Mouse (Mus musculus): ENCODE results near the gene Hist1h3d.
"Not testable (repeated sequence)": the region's sequence is repeated elsewhere in the genome, so short reads cannot be mapped to it uniquely, and the experiment has no call there.

Hist1h3d gene

DNA sequence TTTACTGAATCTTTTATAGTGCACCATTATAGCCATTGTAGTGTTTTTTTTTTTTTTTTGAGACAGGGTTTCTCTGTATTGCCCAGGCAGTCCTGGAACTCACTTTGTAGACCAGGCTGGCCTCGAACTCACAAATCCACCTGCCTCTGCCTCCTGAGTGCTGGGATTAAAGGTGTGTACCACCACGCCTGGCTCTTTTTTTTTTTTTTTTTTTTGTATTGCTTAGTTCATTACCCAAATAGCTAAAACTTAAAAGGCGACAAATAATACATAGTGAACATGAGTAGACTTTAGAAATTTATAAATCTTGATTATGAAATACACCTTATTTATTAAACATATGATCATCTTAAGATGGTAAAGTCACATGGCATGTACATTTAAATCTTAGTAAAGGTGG is 34.1 kb upstream of the Hist1h3d start:
- in situ Hi-C loops (cut with MboI; ENCODE audit: low sequenced_read_pairs): no loop called here

DNA sequence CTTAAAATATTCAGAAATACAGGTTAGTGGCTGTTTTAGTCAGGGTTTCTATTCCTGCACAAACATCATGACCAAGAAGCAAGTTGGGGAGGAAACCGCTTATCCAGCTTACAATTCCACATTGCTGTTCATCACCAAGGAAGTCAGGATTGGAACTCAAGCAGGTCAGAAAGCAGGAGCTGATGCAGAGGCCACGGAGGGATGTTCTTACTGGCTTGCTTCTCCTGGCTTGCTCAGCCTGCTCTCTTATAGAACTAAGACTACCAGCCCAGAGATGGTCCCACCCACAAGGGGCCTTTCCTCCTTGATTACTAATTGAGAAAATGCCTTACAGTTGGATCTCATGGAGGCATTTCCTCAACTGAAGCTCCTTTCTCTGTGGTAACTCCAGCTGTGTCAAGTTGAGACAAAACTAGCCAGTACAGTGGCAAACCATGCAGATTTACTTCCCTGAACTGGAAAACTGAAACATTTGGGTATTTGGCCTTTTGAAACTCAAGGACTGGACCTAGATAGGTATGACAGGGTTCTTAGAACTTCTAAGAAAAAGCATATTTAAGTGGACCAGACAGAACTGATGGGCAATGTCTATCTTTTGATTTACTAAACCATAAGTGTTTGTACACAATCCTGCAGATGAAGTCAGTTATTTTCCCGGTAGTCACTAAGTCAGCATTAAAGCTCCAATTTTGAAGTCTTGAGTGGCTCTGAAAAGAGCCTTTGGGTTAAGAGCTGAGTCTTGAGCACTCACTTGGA is 33.2 kb upstream of the Hist1h3d start:
- in situ Hi-C loops (cut with MboI; ENCODE audit: low sequenced_read_pairs): not testable (repeated sequence)

DNA sequence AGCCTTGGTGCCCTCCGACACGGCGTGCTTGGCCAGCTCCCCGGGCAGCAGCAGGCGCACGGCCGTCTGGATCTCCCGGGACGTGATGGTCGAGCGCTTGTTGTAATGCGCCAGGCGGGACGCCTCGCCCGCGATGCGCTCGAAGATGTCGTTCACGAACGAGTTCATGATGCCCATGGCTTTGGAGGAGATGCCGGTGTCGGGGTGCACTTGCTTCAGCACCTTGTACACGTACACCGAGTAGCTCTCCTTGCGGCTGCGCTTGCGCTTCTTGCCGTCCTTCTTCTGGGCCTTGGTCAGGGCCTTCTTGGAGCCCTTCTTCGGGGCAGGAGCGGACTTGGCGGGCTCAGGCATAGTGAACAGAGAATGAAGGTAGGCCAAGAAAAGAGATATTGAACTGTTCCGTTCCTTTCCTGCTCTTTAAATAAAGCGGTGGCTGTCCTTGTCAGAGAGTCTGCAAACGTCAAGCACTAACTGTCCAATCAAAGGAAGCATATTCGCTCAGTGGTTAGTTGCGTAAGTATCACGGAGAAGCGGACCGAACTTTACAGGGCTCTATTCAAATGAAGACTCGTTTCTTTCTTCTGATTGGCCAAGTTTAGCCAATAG is 32.5 kb upstream of the Hist1h3d start, which contains the start of gene Hist1h2bh:
Hist1h2bh (minus strand) TSS at position 394 of the 609 bp plus-strand sequence.
- in situ Hi-C loops (cut with MboI; ENCODE audit: low sequenced_read_pairs): not testable (repeated sequence)

DNA sequence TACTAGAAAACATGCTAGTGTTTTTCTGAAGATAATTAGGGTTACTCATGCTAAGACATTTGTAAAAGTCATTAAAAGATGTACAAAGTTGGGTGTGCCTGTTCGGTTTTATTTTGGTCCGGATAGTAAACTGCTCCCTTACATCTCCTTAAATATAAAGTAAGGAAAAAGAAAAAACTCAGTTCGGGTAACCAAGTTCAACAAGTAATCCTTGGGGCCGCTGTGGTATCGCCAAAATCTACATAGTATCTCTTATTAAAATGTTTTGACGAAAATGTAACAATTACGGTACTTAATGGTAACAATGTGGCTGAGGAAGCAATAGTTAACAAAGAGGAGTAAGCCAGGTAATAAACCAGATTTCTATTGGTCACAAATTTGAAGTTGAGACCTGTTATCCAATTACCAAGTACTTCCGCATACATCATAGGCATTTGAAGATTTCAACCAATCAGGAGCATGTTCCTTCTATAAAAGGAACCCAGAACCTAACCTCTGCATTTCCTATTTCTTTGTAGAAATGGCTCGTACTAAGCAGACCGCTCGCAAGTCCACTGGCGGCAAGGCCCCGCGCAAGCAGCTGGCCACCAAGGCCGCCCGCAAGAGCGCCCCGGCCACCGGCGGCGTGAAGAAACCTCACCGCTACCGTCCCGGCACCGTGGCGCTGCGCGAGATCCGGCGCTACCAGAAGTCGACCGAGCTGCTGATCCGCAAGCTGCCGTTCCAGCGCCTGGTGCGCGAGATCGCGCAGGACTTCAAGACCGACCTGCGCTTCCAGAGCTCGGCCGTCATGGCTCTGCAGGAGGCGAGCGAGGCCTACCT is 31.4 kb upstream of the Hist1h3d start, which contains the start of gene Hist1h3f:
Hist1h3f (plus strand) TSS at position 88 of the 822 bp plus-strand sequence.
- in situ Hi-C loops (cut with MboI; ENCODE audit: low sequenced_read_pairs): no loop called here

DNA sequence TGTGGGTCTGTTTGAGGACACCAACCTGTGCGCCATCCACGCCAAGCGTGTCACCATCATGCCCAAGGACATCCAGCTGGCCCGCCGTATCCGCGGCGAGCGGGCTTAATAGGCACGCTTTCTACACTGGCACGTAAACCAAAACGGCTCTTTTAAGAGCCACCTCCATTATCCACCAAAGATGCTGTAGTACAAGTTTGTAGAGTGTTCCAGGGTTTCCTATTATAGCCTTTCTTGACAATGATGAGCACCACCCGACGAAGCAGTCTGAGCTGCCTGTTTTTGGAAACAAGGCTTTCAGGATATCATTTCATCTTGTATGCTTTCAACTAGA is 30.8 kb upstream of the Hist1h3d start:
- in situ Hi-C loops (cut with MboI; ENCODE audit: low sequenced_read_pairs): not testable (repeated sequence)

DNA sequence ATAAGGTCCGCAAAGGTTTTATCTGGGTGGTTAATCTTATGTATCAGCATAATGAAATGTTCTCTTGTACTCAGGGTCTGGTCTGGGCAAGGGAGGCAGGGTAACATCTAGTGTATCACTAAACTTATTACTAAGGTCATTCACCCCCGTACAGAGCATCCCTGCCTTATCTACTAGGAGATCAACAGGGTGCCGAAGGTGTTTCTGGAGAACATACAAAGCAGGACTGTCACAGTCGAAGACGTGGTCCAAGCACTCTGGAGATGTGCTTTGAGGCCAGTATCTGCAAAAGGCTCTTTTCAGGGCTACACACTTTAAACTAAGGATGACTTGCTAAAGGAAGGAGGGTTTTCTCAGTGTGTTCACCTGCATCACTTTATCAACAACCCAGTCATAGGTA is 28.9 kb upstream of the Hist1h3d start:
- in situ Hi-C loops (cut with MboI; ENCODE audit: low sequenced_read_pairs): no loop called here

DNA sequence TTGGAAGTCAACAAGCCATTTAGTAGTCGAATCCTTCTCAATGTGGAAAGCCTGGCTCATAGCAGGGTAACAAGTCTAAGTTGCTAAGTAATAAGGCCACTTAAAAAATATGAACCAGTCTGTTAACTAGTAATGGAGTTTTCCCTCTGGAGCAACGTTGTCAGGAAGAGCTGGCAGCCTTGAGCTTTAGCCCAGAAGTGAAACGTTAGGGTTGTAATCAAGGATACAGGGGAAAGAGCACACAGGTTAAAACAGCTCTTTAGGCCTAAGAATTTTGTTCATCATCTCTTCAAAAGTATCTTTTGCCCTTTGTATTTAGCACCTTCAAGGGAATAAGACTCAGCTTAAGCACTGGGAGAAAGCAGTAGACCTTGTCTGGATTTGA is 24.8 kb upstream of the Hist1h3d start:
- in situ Hi-C loops (cut with MboI; ENCODE audit: low sequenced_read_pairs): loop anchor here (25.0 kb wide), 1 partner anchor 1763 kb away; the partner anchor contains the start of genes Hist1h1b, Hist1h2an, Hist1h2bp and Hist1h3i

DNA sequence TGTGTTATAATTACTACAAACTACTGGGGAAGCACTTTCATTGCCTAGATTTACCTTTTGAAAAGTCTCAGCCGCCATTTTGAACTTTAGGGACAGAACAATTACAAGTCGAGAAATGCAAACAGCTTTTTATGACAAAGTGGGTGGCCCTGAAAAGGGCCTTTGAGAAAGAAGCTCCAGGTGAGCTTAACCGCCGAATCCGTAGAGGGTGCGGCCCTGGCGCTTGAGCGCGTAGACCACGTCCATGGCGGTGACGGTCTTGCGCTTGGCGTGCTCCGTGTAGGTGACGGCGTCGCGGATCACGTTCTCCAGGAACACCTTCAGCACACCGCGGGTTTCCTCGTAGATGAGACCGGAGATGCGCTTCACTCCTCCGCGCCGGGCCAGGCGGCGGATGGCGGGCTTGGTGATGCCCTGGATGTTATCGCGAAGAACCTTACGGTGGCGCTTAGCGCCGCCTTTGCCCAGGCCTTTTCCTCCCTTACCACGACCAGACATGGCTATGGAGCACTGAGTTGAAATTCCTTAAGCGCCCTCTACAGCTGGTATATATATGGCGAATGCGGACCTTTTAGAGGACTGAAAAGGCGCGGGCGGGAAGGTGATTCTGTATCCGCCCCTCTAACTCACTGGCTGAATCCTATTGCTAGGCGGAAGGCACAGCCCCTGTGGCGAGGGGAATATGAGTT is 24.3 kb upstream of the Hist1h3d start, which contains the start of gene Hist1h4f:
Hist1h4f (minus strand) TSS at position 503 of the 689 bp plus-strand sequence.
- in situ Hi-C loops (cut with MboI; ENCODE audit: low sequenced_read_pairs): loop anchor here (25.0 kb wide), 1 partner anchor 1764 kb away; the partner anchor contains the start of genes Hist1h1b, Hist1h2an, Hist1h2bp and Hist1h3i

DNA sequence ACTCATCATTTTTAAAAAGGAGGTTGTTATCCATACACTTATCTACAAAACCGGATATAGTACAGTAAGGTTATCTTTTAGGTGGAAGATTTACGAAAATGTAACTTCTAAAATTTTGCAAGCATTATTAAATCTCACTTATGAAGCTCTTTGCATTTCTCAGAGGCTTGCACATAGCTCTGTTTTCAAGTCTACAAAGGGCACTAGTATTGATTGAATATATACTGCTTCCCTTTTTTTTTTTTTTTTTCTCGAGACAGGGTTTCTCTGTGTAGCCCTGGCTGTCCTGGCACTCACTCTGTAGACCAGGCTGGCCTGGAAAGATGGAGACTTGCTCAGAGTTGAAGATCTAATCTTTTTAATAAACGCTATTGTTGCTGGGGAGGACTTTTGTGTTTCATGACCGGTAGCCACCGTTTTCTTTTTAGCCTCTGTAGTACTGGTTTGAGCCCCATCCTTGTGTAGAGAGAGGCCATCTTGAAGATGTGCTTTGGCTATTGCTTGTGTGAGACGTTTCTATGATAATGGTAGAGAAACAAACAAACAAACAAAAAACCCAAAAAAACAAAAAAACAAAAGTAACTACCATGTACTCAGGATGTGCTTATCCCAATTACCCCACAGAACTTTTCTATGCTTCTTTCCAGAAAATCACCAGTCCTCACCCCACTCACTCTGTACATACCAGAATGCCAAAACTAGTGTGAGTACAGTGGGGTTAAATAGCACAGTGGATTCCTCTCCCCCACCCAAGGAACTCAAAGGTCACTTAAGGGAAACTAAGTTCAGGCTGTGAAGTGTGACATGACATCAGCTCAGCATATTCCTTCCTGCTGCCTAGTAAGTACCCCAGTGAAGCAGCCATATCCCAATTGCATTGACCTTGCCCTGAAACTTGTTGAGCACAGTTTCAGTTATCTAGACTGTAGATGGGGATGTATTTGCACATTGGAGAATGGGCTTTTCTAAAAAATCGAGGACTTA is 23.3 kb upstream of the Hist1h3d start:
- in situ Hi-C loops (cut with MboI; ENCODE audit: low sequenced_read_pairs): loop anchor here (25.0 kb wide), 1 partner anchor 1765 kb away; the partner anchor contains the start of genes Hist1h1b, Hist1h2an, Hist1h2bp and Hist1h3i

DNA sequence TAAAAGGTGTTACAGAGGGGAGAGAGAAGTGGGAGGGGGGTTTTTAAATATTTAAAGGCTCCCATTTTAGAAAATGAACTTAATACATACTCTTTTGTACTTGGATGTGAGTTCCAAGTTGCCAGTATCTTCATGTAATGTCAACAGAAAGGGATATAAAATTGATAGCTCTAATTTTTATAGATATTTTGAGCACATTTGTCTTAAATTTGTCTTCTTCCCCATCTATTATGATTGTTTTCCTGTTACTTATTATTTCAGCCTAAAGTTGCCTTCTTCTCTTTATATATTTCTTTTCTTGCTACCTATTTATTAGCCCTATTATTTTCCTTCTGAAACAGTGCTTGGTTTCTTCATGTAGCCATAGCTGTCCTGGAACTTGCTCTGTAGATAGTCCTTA is 22.6 kb upstream of the Hist1h3d start, which contains the start of gene Hist1h1d:
Hist1h1d (plus strand) TSS at position 301 of the 400 bp plus-strand sequence.
- in situ Hi-C loops (cut with MboI; ENCODE audit: low sequenced_read_pairs): loop anchor here (25.0 kb wide), 1 partner anchor 1766 kb away; the partner anchor contains the start of genes Hist1h1b, Hist1h2an, Hist1h2bp and Hist1h3i

DNA sequence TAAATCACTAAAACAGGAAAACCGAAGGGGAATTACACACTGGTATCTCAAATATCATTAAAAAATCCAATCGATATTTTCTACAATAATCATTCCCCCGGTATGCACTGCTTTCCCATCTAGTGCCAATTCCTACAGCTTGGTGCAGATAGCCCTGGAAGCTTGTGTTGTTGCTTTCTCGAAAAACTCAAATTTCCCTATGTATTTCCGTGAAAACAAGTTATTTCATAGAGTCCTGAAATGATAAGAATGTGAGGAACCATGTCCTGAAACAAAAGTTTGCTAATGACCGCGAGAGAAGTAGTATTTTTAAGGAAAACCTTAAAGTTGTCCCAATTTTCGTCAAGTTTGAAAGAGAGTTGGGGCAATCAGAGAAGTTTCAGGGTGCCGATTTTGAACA is 21.2 kb upstream of the Hist1h3d start:
- in situ Hi-C loops (cut with MboI; ENCODE audit: low sequenced_read_pairs): loop anchor here (25.0 kb wide), 1 partner anchor 1767 kb away; the partner anchor contains the start of genes Hist1h1b, Hist1h2an, Hist1h2bp and Hist1h3i

DNA sequence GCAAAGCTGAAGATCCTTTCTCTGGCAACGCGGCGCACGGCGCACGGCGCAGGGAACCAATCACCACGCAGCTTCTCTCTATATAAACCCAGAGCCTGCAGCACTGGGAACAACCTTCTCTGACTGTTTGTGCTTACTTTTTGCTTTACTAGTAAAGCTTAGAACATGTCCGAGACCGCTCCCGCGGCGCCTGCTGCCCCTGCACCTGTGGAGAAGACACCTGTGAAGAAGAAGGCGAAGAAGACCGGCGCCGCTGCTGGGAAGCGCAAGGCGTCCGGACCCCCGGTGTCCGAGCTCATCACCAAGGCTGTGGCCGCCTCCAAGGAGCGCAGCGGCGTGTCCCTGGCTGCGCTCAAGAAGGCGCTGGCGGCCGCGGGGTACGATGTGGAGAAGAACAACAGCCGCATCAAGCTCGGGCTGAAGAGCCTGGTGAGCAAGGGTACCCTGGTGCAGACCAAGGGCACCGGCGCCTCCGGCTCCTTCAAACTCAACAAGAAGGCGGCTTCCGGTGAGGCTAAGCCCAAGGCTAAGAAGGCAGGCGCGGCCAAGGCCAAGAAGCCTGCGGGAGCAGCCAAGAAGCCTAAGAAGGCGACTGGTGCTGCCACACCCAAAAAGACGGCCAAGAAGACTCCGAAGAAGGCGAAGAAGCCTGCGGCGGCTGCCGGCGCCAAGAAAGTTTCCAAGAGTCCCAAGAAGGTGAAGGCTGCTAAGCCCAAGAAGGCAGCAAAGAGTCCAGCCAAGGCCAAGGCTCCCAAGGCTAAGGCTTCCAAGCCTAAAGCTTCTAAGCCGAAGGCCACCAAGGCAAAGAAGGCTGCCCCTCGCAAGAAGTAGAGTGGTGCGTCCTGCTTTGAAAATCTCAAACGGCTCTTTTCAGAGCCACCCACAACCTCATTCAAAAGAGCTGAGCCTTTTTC is 20.4 kb upstream of the Hist1h3d start:
- in situ Hi-C loops (cut with MboI; ENCODE audit: low sequenced_read_pairs): loop anchor here (25.0 kb wide), 1 partner anchor 1768 kb away; the partner anchor contains the start of genes Hist1h1b, Hist1h2an, Hist1h2bp and Hist1h3i

DNA sequence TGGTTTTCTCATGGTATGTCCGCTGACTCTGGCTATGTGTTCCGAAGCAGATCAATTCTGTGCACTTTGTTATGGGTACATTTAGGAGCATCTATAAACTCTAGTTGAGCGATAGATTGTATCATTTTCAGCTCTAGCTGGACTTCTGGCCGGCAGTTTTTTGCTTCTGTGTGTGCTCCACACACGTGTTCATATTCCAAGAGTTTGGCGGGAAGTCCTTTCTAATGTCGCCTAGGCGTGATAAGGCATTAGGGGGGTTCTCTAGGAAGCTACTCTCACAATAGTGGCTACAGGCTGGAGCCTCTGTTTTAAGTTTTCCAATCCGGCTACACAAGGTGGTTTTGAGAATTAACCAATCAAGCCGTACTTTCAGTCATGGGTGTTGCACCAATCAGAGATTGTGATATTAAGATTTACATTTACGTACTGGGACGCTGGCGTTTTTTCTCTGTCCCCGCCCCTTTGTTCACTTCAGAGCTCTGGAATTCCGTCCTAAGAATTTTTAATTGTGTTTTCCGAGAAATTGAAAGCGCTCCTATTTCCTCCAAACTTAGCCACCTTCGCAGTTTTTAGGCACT is 19.6 kb upstream of the Hist1h3d start:
- in situ Hi-C loops (cut with MboI; ENCODE audit: low sequenced_read_pairs): loop anchor here (25.0 kb wide), 1 partner anchor 1769 kb away; the partner anchor contains the start of genes Hist1h1b, Hist1h2an, Hist1h2bp and Hist1h3i

DNA sequence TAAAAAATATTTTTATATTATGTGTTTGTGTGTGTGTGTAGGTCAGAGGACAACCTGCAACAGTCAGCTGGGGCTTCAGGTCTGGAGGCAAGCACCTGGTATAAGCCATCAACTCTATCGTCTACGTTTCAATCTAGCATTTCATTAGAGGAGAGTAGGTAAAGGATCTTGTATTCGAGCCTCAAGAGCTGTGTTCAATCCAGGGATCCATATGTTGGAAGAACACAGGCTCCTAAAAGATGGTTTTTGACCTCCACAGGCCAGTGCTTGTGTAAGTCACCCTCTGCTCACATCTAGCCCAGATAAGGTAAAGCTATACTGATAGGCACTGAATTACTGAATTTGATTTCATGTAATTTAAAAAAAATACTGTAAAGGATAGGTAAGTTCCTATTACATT is 18.7 kb upstream of the Hist1h3d start:
- in situ Hi-C loops (cut with MboI; ENCODE audit: low sequenced_read_pairs): loop anchor here (25.0 kb wide), 1 partner anchor 1770 kb away; the partner anchor contains the start of genes Hist1h1b, Hist1h2an, Hist1h2bp and Hist1h3i

DNA sequence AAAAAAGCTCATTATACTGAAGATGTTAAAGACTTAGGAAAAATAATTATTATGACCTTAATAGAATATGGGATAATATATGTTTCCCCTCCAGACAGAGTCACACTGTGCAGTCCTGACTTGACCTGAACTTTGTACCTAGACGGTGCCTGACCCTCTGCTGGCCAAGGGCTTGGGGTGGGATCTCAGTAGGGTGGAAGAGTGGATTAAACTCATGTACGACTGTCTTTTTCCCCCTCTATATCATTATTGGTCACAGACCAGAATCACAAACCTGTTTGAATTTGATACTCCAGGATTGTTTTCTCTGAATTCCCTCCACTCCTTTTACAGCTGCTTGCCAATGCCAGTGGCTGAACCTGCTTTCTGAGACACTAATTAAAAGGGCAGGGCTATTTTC is 14.9 kb upstream of the Hist1h3d start:
- in situ Hi-C loops (cut with MboI; ENCODE audit: low sequenced_read_pairs): loop anchor here (25.0 kb wide), 1 partner anchor 1773 kb away; the partner anchor contains the start of genes Hist1h1b, Hist1h2an, Hist1h2bp and Hist1h3i

DNA sequence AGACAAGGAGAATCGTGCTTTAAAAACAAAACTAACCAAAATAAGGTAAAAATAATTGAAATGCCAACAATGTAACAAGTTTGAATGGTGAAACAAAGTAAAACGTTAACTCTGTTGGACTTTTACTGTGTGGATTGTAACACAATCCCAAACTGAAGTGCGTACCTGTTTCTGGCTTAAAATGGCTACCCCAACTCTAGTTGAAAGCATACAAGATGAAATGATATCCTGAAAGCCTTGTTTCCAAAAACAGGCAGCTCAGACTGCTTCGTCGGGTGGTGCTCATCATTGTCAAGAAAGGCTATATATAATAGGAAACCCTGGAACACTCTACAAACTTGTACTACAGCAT is 14.1 kb upstream of the Hist1h3d start:
- in situ Hi-C loops (cut with MboI; ENCODE audit: low sequenced_read_pairs): loop anchor here (25.0 kb wide), 1 partner anchor 1774 kb away; the partner anchor contains the start of genes Hist1h1b, Hist1h2an, Hist1h2bp and Hist1h3i
